Mouse (Mus musculus): ENCODE measurements around the gene Gm21996.
"Not testable (repeated sequence)": the region's sequence is repeated elsewhere in the genome, so short reads cannot be mapped to it uniquely, and the experiment has no call there.

The Gm21996 gene

GRCm38 (mm10) chrY:89745432-89745831 is at the start of gene Gm21996:
Gm21996 (minus strand) TSS chrY:89745532.
- not testable (repeated sequence) for DNase-seq (ENCODE audit: low spot score in 2 of 2)
